Mouse (Mus musculus) CH12.LX (cell line): Measurements from ENCODE around the gene Lzts3. TPM values are rescaled to one million over a fixed set of nuclear protein-coding genes. Genes with fewer than 3 reads are reported as not detected.

Source experiments
- DNase-seq: peaks from one replicate; pipeline ENCODE4 v3.0.0-alpha.2; 2013; ENCODE audit errors: extremely low read depth
- H3K27ac ChIP-seq: 2 replicates; pipeline ENCODE4 v1.5.1; 2012; ENCODE audit warnings: low read depth, mild to moderate bottlenecking, control low read depth, moderate library complexity; ENCODE audit not compliant: insufficient read depth
- H3K27me3 ChIP-seq: replicated peaks from 2 replicates; pipeline ENCODE3; 2012; ENCODE audit warnings: inconsistent platforms
- H3K36me3 ChIP-seq, 2 experiments: replicated peaks in 1 of 2; 2 replicates each; pipeline versions ENCODE3 to v1.6.1; 2012; ENCODE audit warnings: inconsistent platforms in 1 of 2, low read length in 1 of 2, mild to moderate bottlenecking in 1 of 2, mixed read lengths in 1 of 2, moderate library complexity in 1 of 2; ENCODE audit not compliant: control insufficient read depth in 1 of 2, insufficient read depth in 1 of 2
- H3K4me1 ChIP-seq, 2 experiments: 2 replicates each; pipeline ENCODE4 v1.6.1; 2012; ENCODE audit warnings: inconsistent platforms in 1 of 2, moderate library complexity in 1 of 2; ENCODE audit not compliant: insufficient read depth in 2 of 2, control insufficient read depth in 1 of 2
- H3K4me2 ChIP-seq: 2 replicates; pipeline ENCODE4 v1.6.1; 2012; ENCODE audit warnings: low read depth, mild to moderate bottlenecking, control low read depth; ENCODE audit not compliant: poor library complexity, insufficient read depth, severe bottlenecking
- H3K4me3 ChIP-seq, 3 experiments: fragments of 150-350 bp in 1 of 3; sonication (generic) in 1 of 3; replicated peaks in 1 of 3; 2 replicates each; pipeline versions ENCODE3 to v1.5.1; 2011 to 2012; ENCODE audit warnings: low read depth in 2 of 3, low read length in 2 of 3, mild to moderate bottlenecking in 2 of 3, moderate library complexity in 2 of 3, control low read depth in 1 of 3, improper control_type of control experiment in 1 of 3, inconsistent platforms in 1 of 3, mixed read lengths in 1 of 3; ENCODE audit not compliant: poor library complexity in 1 of 3
- H3K79me2 ChIP-seq: replicated peaks from 2 replicates; pipeline ENCODE4 v1.6.1; 2012; ENCODE audit warnings: mild to moderate bottlenecking, moderate library complexity; ENCODE audit not compliant: control insufficient read depth, poor library complexity, insufficient read depth, severe bottlenecking; ENCODE audit errors: extremely low read depth
- H3K9ac ChIP-seq: 2 replicates; pipeline ENCODE4 v1.6.1; 2012; ENCODE audit warnings: low read depth, mild to moderate bottlenecking, control low read depth, moderate library complexity; ENCODE audit not compliant: insufficient read depth
- H3K9me3 ChIP-seq: replicated peaks from 2 replicates; pipeline ENCODE3; 2012; ENCODE audit warnings: low read length, inconsistent platforms, mixed read lengths
- CHD1 ChIP-seq: IDR thresholded peaks from 2 replicates; pipeline ENCODE4 v1.6.1; 2012; ENCODE audit warnings: low read depth, low read length, improper control_type of control experiment, inconsistent platforms
- CHD2 ChIP-seq: IDR thresholded peaks from 2 replicates; pipeline ENCODE4 v1.6.1; 2011; ENCODE audit warnings: low read length, improper control_type of control experiment
- CTCF ChIP-seq, 2 experiments: IDR thresholded peaks in 1 of 2; conservative IDR thresholded peaks in 1 of 2; 2 replicates each; pipeline ENCODE4 v1.5.1; 2011 to 2012; ENCODE audit warnings: low read depth in 2 of 2, low read length in 2 of 2, improper control_type of control experiment in 1 of 2, inconsistent platforms in 1 of 2, mild to moderate bottlenecking in 1 of 2, moderate library complexity in 1 of 2
- ELF1 ChIP-seq: IDR thresholded peaks from 2 replicates; pipeline ENCODE4 v1.6.1; 2014; ENCODE audit warnings: low read depth, mild to moderate bottlenecking, inconsistent platforms, low read length, improper control_type of control experiment
- EP300 ChIP-seq: IDR thresholded peaks from 2 replicates; pipeline ENCODE4 v1.6.1; 2011; ENCODE audit warnings: low read length, improper control_type of control experiment
- ETS1 ChIP-seq: conservative IDR thresholded peaks from 2 replicates; pipeline ENCODE4 v1.6.1; 2012; ENCODE audit warnings: low read depth, mild to moderate bottlenecking, inconsistent platforms, low read length, improper control_type of control experiment, moderate library complexity
- GABPA ChIP-seq: IDR thresholded peaks from 2 replicates; pipeline ENCODE4 v1.6.1; 2012; ENCODE audit warnings: low read depth, low read length, improper control_type of control experiment, inconsistent platforms; ENCODE audit not compliant: insufficient replicate concordance
- HCFC1 ChIP-seq: IDR thresholded peaks from 2 replicates; pipeline ENCODE4 v1.6.1; 2012; ENCODE audit warnings: low read depth, mild to moderate bottlenecking, inconsistent platforms, low read length, improper control_type of control experiment
- IRF4 ChIP-seq: IDR thresholded peaks from 2 replicates; pipeline ENCODE4 v1.6.1; 2014; ENCODE audit warnings: low read depth, mild to moderate bottlenecking, inconsistent platforms, low read length, improper control_type of control experiment
- JUN ChIP-seq: IDR thresholded peaks from 2 replicates; pipeline ENCODE4 v1.6.1; 2011; ENCODE audit warnings: low read depth, mild to moderate bottlenecking, low read length, improper control_type of control experiment, moderate library complexity; ENCODE audit not compliant: insufficient read depth
- JUND ChIP-seq: conservative IDR thresholded peaks from 2 replicates; pipeline ENCODE4 v1.6.1; 2011; ENCODE audit warnings: low read depth, low read length, improper control_type of control experiment
- KAT2A ChIP-seq: IDR thresholded peaks from 2 replicates; pipeline ENCODE4 v1.6.1; 2012; ENCODE audit warnings: low read length, improper control_type of control experiment, inconsistent platforms; ENCODE audit not compliant: insufficient replicate concordance
- MAX ChIP-seq: IDR thresholded peaks from 2 replicates; pipeline ENCODE4 v1.6.1; 2011; ENCODE audit warnings: low read length, improper control_type of control experiment
- NELFE ChIP-seq: IDR thresholded peaks from 2 replicates; pipeline ENCODE4 v1.6.1; 2011; ENCODE audit warnings: low read depth, low read length, improper control_type of control experiment
- NRF1 ChIP-seq: IDR thresholded peaks from 2 replicates; pipeline ENCODE4 v1.6.1; 2014; ENCODE audit warnings: low read depth, mild to moderate bottlenecking, inconsistent platforms, low read length, improper control_type of control experiment, moderate library complexity
- PAX5 ChIP-seq: IDR thresholded peaks from 2 replicates; pipeline ENCODE4 v1.6.1; 2012; ENCODE audit warnings: low read length, inconsistent platforms, mixed read lengths
- SIN3A ChIP-seq: IDR thresholded peaks from 2 replicates; pipeline ENCODE4 v1.6.1; 2012; ENCODE audit warnings: low read length, improper control_type of control experiment, inconsistent platforms
- SMC3 ChIP-seq: IDR thresholded peaks from 2 replicates; pipeline ENCODE4 v1.6.1; 2011; ENCODE audit warnings: low read depth, low read length, improper control_type of control experiment
- USF2 ChIP-seq: conservative IDR thresholded peaks from 2 replicates; pipeline ENCODE4 v1.6.1; 2011; ENCODE audit warnings: low read depth, low read length, improper control_type of control experiment
- ZKSCAN1 ChIP-seq: IDR thresholded peaks from 2 replicates; pipeline ENCODE4 v1.6.1; 2012; ENCODE audit warnings: low read depth, inconsistent platforms, low read length, improper control_type of control experiment, borderline replicate concordance
- ZMIZ1 ChIP-seq: IDR thresholded peaks from 2 replicates; pipeline ENCODE4 v1.6.1; 2012; ENCODE audit warnings: low read depth, mild to moderate bottlenecking, inconsistent platforms, low read length, improper control_type of control experiment
- dilution Hi-C: fragments of 300-500 bp; cut with MboI; formaldehyde crosslinking; loops from 2 replicates; pipeline ENCODE4 v1.14.3; 2020; ENCODE audit warnings: low sequenced_read_pairs; ENCODE audit not compliant: extremely low pct_unique_long_range_greater_than_20kb, extremely low pct_ligation_motif_present
- in situ Hi-C: fragments of 300-500 bp; cut with MboI; formaldehyde crosslinking; loops from 3 replicates; pipeline ENCODE4 v1.14.3; 2019; ENCODE audit warnings: low sequenced_read_pairs, low pct_ligation_motif_present, low pct_unique_long_range_greater_than_20kb, mixed read lengths
- polyA plus RNA-seq: library from polyadenylated mRNA; unstranded; fragments of >175 nt; gene quantifications from 2 replicates; pipeline ENCODE4 v1.2.1, GENCODE M21; 2012; ENCODE audit warnings: low read depth; ENCODE audit not compliant: insufficient read length
- total RNA-seq, 2 experiments: library from RNA; depleted of rRNA; stranded (reverse); fragments of 300-350 nt in 1 of 2; fragments of >200 nt in 1 of 2; gene quantifications; 2 replicates each; pipeline ENCODE4 v1.2.3; 2012 to 2014

The Lzts3 gene
- total and polyA plus RNA-seq, 3 experiments: 1.5 to 4.2 (median 3.9) TPM

DNA sequence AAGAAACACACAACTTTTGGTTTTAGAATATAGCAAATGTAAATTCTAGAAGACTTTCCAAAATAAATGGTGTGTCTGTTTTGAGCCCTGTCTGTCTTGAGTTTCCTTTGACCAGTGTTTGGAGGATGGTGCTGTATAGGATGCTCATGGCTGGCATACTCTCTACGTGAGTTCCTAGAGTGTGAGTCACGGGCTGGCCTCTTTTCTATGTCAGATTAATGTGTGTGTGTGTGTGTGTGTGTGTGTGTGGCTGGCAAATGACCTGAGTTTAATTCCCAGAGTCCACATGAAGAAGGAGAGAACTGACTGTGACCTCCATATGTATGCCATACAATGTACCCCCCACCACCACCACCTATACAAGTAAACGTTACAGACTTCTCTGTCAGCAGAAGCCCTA, 38.9 kb upstream of the Lzts3 start:
- no peak overlapping the region for H3K9ac ChIP-seq
- peaks cover 0 to 13% of the 10 kb centered on the region in 2 experiments; a peak in 2 of 4 replicates for H3K4me1 ChIP-seq
- no peaks in the 10 kb centered on the region; the same call in 1 of the 2 replicates for H3K79me2 ChIP-seq
- TF ChIP-seq NELFE (no peak), SMC3 (no peak), NRF1 (no peak), CHD2 (no peak), MAX (no peak), GABPA (no peak), JUND (no peak), ELF1 (no peak), IRF4 (no peak), JUN (no peak), PAX5 (no peak), ETS1 (no peak)
- no peaks in the 10 kb centered on the region for H3K27me3 ChIP-seq
- no peaks in the 10 kb centered on the region for H3K9me3 ChIP-seq
- H3K4me2 ChIP-seq: no peak overlapping the region
- DNase-seq: no peak
- dilution Hi-C loops: no loop called here
- H3K27ac ChIP-seq: no peak overlapping the region
- H3K36me3 ChIP-seq: peaks cover 74 to 94% of the 10 kb centered on the region in 2 experiments
- in situ Hi-C loops: no loop called here
- no peak overlapping the region for H3K4me3 ChIP-seq

DNA sequence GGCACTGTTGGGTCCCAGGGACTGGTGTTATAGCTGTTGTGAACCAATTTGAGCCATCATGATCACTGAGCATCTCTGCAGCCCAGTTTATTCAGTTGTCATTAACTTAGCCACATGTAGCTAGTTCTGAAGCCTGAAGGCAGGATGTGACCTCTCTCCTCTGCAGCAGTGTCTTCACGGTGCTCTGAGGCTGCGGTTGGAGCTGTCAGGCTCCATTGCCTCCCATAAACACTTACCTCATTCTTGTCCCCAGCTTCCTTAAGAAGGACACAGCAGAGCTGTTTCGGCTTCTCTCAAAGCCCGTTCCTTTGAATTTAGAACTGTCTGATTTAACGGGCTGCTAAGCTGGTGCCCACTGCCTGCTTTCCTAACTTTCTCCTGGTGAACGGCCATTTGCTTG, 37.3 kb upstream of the Lzts3 start:
- TF ChIP-seq EP300: no peak
- TF ChIP-seq CTCF (conservative IDR thresholded peaks at IDR 0.05 in 1 of 2, IDR thresholded peaks at IDR 0.05 in 1 of 2; ENCODE audit: low read depth in 2 of 2, low read length in 2 of 2): no peak
- TF ChIP-seq USF2: no peak
- no peak for TF ChIP-seq KAT2A
- TF ChIP-seq CHD1: no peak
- TF ChIP-seq PAX5: no peak
- no peak for TF ChIP-seq IRF4
- TF ChIP-seq GABPA: no peak
- no peak for TF ChIP-seq SIN3A
- TF ChIP-seq ZMIZ1: no peak
- TF ChIP-seq ZKSCAN1: no peak
- no peak for TF ChIP-seq HCFC1
- H3K4me3 ChIP-seq: no peak overlapping the region
- no peaks in the 10 kb centered on the region for H3K27me3 ChIP-seq
- no peaks in the 10 kb centered on the region; the same call in 1 of the 2 replicates for H3K79me2 ChIP-seq
- dilution Hi-C loops: no loop called here
- no peaks in the 10 kb centered on the region for H3K9me3 ChIP-seq
- peaks cover 87 to 94% of the 10 kb centered on the region in 2 experiments for H3K36me3 ChIP-seq
- no peak overlapping the region for H3K4me2 ChIP-seq
- DNase-seq: peak; percentile 56
- no peak overlapping the region for H3K9ac ChIP-seq
- peaks cover 0 to 13% of the 10 kb centered on the region in 2 experiments; a peak in 2 of 4 replicates for H3K4me1 ChIP-seq
- in situ Hi-C loops: no loop called here
- no peak overlapping the region for H3K27ac ChIP-seq
